Mouse (Mus musculus) spleen, adult 18-20 months (tissue): ENCODE measurements at regions not wholly inside any gene's neighbourhood (a gene's known extent, or its start where the extent isn't known, plus 50 kb on each side); places are given as distances from the start of the nearest gene placed in this dataset.

ENCODE experiments used
- DNase-seq, 2 experiments: peaks; one replicate each; pipeline ENCODE4 v3.0.0; 2022; ENCODE audit warnings: mixed read lengths in 2 of 2

GRCm38 (mm10) chr2:117825088-117825487 is 286.6 kb upstream of the Thbs1 start:
- DNase-seq, result no peak

- DNase-seq, result no peak
Measured at GRCm38 (mm10) chr2:117827278-117827677, 284.4 kb upstream of the Thbs1 start.

GRCm38 (mm10) chr2:117838387-117838786 is 273.3 kb upstream of the Thbs1 start:
- no peak for DNase-seq

- no peak for DNase-seq
Measured at GRCm38 (mm10) chr2:117840406-117840805, 271.3 kb upstream of the Thbs1 start.

GRCm38 (mm10) chr2:117842309-117842986 is 269.2 kb upstream of the Thbs1 start:
- DNase-seq, result no peak

- no peak for DNase-seq
Measured at GRCm38 (mm10) chr2:117852442-117852841, 259.2 kb upstream of the Thbs1 start.

GRCm38 (mm10) chr2:117862301-117862700 is 249.4 kb upstream of the Thbs1 start:
- DNase-seq, result no peak

GRCm38 (mm10) chr2:117865119-117865518 is 246.6 kb upstream of the Thbs1 start:
- no peak for DNase-seq

- DNase-seq, result no peak
Measured at GRCm38 (mm10) chr2:117866946-117867345, 244.7 kb upstream of the Thbs1 start.

GRCm38 (mm10) chr2:117867409-117867808 is 244.3 kb upstream of the Thbs1 start:
- DNase-seq, result no peak

GRCm38 (mm10) chr2:117868857-117869256 is 242.8 kb upstream of the Thbs1 start:
- DNase-seq, result no peak

GRCm38 (mm10) chr2:117871507-117872282 is 240.0 kb upstream of the Thbs1 start:
- DNase-seq, result no peak

GRCm38 (mm10) chr2:117877816-117878215 is 233.9 kb upstream of the Thbs1 start:
- no peak for DNase-seq

GRCm38 (mm10) chr2:117882136-117882535 is 229.5 kb upstream of the Thbs1 start:
- DNase-seq, result no peak

- DNase-seq, result no peak
Measured at GRCm38 (mm10) chr2:117882890-117883289, 228.8 kb upstream of the Thbs1 start.

- no peak for DNase-seq
Measured at GRCm38 (mm10) chr2:117886516-117886915, 225.2 kb upstream of the Thbs1 start.

GRCm38 (mm10) chr2:117901311-117901710 is 210.4 kb upstream of the Thbs1 start:
- no peak for DNase-seq

GRCm38 (mm10) chr2:117902837-117903236 is 208.8 kb upstream of the Thbs1 start:
- no peak for DNase-seq

GRCm38 (mm10) chr2:117903705-117904104 is 208.0 kb upstream of the Thbs1 start:
- no peak for DNase-seq

- DNase-seq, result no peak
Measured at GRCm38 (mm10) chr2:117906509-117906908, 205.2 kb upstream of the Thbs1 start.

GRCm38 (mm10) chr2:117910781-117911180 is 200.9 kb upstream of the Thbs1 start:
- no peak for DNase-seq

- no peak for DNase-seq
Measured at GRCm38 (mm10) chr2:117912722-117913121, 199.0 kb upstream of the Thbs1 start.

- peak; percentile 7 to 17 for DNase-seq
Measured at GRCm38 (mm10) chr2:117913846-117914245, 197.8 kb upstream of the Thbs1 start.

- DNase-seq, result no peak
Measured at GRCm38 (mm10) chr2:117915821-117916220, 195.9 kb upstream of the Thbs1 start.
